Mouse (Mus musculus): ENCODE results near the gene Elmo1. TPM values are rescaled to one million over a fixed set of nuclear protein-coding genes. Genes with fewer than 3 reads are reported as not detected.

The Elmo1 gene
- polyA plus RNA-seq, 1 experiment from 2014 or later, result 49.6 TPM

DNA sequence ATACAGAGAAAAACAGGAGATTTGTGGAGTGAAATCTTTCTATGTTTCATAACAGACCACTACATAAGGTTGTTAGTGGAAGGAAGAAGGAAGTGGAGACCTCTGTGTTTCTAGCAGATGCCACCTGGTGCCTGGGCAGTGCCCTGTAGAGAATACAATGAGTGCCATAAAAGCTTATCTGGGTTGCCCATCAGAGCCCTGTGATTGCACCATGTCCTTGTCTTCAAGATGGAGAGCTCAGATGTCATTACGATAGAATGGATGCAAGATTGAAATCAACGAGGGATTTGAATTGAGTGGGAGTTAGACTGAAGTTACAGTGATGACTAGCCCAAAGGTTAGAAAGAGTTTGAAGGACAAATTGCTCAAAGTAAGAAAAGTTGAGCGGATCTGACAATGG is 252.5 kb downstream of the Elmo1 start:
- Histone ChIP-seq H3K9ac (ENCODE audit: low read depth, low read length) (no peak overlapping the region), H3K4me2 (ENCODE audit: low read length) (no peak overlapping the region), H3K27me3 (replicated peaks; ENCODE audit: control insufficient read depth, insufficient read depth, low read length) (no peaks in the 10 kb centered on the region; the same call in 1 of the 2 replicates), H3K9me3 (ENCODE audit: control insufficient read depth, low read length) (no peaks in the 10 kb centered on the region), H3K27ac (ENCODE audit: low read depth, low read length) (no peak overlapping the region), H3K4me1 (ENCODE audit: control insufficient read depth, insufficient read depth, low read depth, low read length) (no peaks in the 10 kb centered on the region), H3K4me3 (ENCODE audit: low read length) (no peak overlapping the region), H3K36me3 (ENCODE audit: control insufficient read depth, insufficient read depth, low read length) (no peaks in the 10 kb centered on the region)
- WGBS, result 96% methylated on average over 3 of the region's 3 CpGs
- no peak for ATAC-seq

DNA sequence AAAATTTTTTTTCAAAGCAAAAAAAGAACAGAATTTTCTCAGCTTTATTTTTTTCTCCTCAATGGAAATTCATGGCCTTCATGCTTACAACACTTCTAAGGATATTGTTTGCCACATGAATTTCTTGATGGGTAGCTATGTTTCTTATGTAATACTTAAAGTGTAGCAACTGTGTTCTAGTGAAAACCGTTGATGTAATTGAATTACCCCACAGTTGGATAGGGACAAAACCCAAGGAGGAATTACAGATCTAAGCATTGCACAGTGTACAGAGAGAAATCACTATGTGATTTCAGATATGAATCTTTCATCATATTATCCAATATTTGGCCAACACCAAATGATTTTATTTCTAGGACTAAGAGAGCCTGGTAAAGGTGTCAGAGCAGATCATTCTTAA is 259.4 kb downstream of the Elmo1 start:
- 72% methylated on average over 1 of the region's 1 CpGs for WGBS
- no peak overlapping the region for H3K9ac ChIP-seq (ENCODE audit: low read depth, low read length)
- no peak for ATAC-seq
- no peak overlapping the region for H3K4me2 ChIP-seq (ENCODE audit: low read length)
- no peaks in the 10 kb centered on the region for H3K27me3 ChIP-seq (replicated peaks; ENCODE audit: control insufficient read depth, insufficient read depth, low read length)
- peaks cover 8% of the 10 kb centered on the region for H3K4me1 ChIP-seq (ENCODE audit: control insufficient read depth, insufficient read depth, low read depth, low read length)
- no peak overlapping the region for H3K27ac ChIP-seq (ENCODE audit: low read depth, low read length)
- H3K36me3 ChIP-seq (ENCODE audit: control insufficient read depth, insufficient read depth, low read length), result no peaks in the 10 kb centered on the region
- H3K9me3 ChIP-seq (ENCODE audit: control insufficient read depth, low read length), result no peaks in the 10 kb centered on the region
- no peak overlapping the region for H3K4me3 ChIP-seq (ENCODE audit: low read length)

DNA sequence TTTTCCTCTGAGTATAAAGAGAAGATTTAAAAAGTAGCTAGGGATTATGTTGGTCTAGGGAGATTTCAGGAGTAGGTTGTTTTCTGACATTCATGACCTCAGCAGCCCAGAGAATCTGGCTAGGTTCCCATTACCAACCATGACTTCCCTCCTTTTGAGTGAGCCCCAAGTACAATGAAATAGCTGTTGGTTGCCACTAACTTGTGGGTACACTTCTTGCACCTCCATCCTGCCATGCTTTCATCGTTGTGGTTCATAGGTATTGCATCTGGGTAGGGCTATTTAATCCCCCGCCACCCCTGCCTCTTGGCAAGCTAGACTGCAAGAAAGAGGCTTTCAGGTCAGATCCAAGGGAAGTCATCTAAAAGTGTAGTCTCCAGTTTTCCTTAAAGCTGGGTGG is 262.2 kb downstream of the Elmo1 start:
- H3K4me1 ChIP-seq (ENCODE audit: control insufficient read depth, insufficient read depth, low read depth, low read length), result peaks cover 10% of the 10 kb centered on the region
- 95% methylated on average over 2 of the region's 2 CpGs for WGBS

DNA sequence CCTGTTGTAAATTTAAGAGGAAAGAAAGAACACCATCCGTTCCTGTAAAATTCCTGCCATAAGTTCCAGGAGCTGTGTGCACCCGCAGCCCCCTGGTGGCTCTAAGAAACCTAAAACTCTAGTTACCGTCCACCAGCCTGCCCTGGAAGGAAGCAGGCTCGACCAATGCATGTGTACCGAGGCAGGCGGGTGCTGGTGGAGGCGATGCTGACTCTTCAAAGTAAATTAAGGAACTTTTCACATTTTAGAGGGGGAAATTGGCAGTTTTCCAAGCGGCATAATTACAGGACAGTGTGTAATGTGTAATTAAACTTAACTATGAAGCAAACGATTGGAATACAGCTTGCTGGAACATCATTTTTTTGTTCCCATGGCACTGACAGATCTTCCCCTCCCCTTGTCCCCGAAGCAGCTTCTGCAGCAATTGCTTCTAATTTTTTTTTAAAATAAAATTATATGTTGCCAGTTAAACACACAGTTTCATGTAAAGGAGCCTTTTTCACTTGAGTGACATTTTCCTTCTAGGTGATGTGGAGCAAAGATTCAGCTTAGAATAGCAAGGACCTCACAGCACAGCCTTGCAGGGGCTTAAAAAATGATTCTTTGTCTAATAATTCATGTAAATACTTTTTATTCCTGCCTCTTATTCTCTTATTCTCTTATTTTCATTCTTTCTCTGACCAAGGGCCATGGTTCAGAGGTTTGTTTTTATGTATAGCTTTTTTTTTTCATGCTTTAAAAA is 263.6 kb downstream of the Elmo1 start:
- Histone ChIP-seq H3K4me1 (ENCODE audit: control insufficient read depth, insufficient read depth, low read depth, low read length) (peaks cover 10% of the 10 kb centered on the region), H3K27ac (ENCODE audit: low read depth, low read length) (peak overlapping the region; percentile 52; the same call in 1 of the 2 replicates), H3K4me3 (ENCODE audit: low read length) (no peak overlapping the region), H3K9me3 (ENCODE audit: control insufficient read depth, low read length) (no peaks in the 10 kb centered on the region), H3K27me3 (replicated peaks; ENCODE audit: control insufficient read depth, insufficient read depth, low read length) (no peaks in the 10 kb centered on the region), H3K36me3 (ENCODE audit: control insufficient read depth, insufficient read depth, low read length) (no peaks in the 10 kb centered on the region), H3K4me2 (ENCODE audit: low read length) (peak overlapping the region; percentile 18; the same call in 1 of the 2 replicates), H3K9ac (ENCODE audit: low read depth, low read length) (no peak overlapping the region)
- 20% methylated on average over 10 of the region's 10 CpGs for WGBS
- peak; percentile 72 for ATAC-seq

More for the DNA sequence above, 262.2 kb downstream of the Elmo1 start:
- Histone ChIP-seq H3K27me3 (replicated peaks; ENCODE audit: control insufficient read depth, insufficient read depth, low read length) (no peaks in the 10 kb centered on the region), H3K4me3 (ENCODE audit: low read length) (no peak overlapping the region), H3K4me2 (ENCODE audit: low read length) (no peak overlapping the region), H3K9me3 (ENCODE audit: control insufficient read depth, low read length) (no peaks in the 10 kb centered on the region), H3K36me3 (ENCODE audit: control insufficient read depth, insufficient read depth, low read length) (no peaks in the 10 kb centered on the region), H3K27ac (ENCODE audit: low read depth, low read length) (no peak overlapping the region), H3K9ac (ENCODE audit: low read depth, low read length) (no peak overlapping the region)
- no peak for ATAC-seq

DNA sequence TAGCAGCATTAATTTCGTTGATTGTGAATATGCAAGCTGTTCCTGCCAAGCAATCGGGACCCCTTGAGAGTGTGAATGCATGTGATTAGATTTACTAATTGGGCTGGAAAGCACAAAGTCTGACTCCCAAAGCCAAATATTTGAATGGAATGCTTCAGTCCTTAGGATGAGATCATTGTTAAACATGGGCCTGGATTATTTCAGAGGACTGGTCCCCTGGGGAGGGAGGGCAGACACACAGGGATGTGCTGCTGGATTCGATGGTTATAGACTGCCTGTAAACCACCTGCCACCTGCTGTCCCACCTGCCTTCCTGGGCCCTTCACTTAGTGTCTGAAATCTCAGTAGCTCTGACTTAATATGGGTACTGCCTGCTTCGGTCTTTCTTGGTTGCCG is 264.2 kb downstream of the Elmo1 start:
- ATAC-seq, result peak; percentile 79
- no peak overlapping the region for H3K9ac ChIP-seq (ENCODE audit: low read depth, low read length)
- H3K36me3 ChIP-seq (ENCODE audit: control insufficient read depth, insufficient read depth, low read length), result no peaks in the 10 kb centered on the region
- H3K27ac ChIP-seq (ENCODE audit: low read depth, low read length), result peak overlapping the region; percentile 64
- H3K27me3 ChIP-seq (replicated peaks; ENCODE audit: control insufficient read depth, insufficient read depth, low read length), result no peaks in the 10 kb centered on the region
- WGBS, result 13% methylated on average over 5 of the region's 5 CpGs
- H3K9me3 ChIP-seq (ENCODE audit: control insufficient read depth, low read length), result no peaks in the 10 kb centered on the region
- no peak overlapping the region for H3K4me2 ChIP-seq (ENCODE audit: low read length)
- no peak overlapping the region for H3K4me3 ChIP-seq (ENCODE audit: low read length)
- H3K4me1 ChIP-seq (ENCODE audit: control insufficient read depth, insufficient read depth, low read depth, low read length), result peaks cover 10% of the 10 kb centered on the region

DNA sequence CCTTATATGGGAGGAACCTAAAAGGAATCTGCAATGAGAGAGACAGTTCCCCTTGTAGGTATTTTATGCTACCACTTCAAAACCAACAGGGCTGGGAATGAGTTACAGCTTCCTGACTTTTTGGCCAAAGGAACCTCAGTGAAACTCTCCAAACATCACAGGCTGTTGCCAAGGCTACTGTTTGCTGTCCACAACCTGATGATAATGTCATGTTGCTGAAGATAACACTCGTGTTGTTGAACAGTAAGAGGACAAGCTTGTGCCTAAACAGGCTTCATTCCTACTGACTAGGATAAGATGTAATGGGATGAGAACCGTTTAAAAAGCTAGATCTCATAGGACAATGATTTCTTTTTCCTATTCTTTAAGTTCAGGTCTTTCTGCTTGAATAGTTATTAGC is 272.1 kb downstream of the Elmo1 start:
- H3K9me3 ChIP-seq (ENCODE audit: control insufficient read depth, low read length), result no peaks in the 10 kb centered on the region
- H3K4me1 ChIP-seq (ENCODE audit: control insufficient read depth, insufficient read depth, low read depth, low read length), result no peaks in the 10 kb centered on the region
- H3K4me2 ChIP-seq (ENCODE audit: low read length), result no peak overlapping the region
- ATAC-seq, result no peak
- no peaks in the 10 kb centered on the region for H3K36me3 ChIP-seq (ENCODE audit: control insufficient read depth, insufficient read depth, low read length)
- H3K27me3 ChIP-seq (replicated peaks; ENCODE audit: control insufficient read depth, insufficient read depth, low read length), result no peaks in the 10 kb centered on the region
- H3K27ac ChIP-seq (ENCODE audit: low read depth, low read length), result no peak overlapping the region
- 79% methylated on average over 2 of the region's 2 CpGs for WGBS
- no peak overlapping the region for H3K4me3 ChIP-seq (ENCODE audit: low read length)
- no peak overlapping the region for H3K9ac ChIP-seq (ENCODE audit: low read depth, low read length)

GRCm38 (mm10) chr13:20365828-20366593 is 275.6 kb downstream of the Elmo1 start:
- 51% methylated on average over 7 of the region's 7 CpGs for WGBS
- H3K27ac ChIP-seq (ENCODE audit: low read depth, low read length), result no peak overlapping the region
- H3K9ac ChIP-seq (ENCODE audit: low read depth, low read length), result no peak overlapping the region
- H3K9me3 ChIP-seq (ENCODE audit: control insufficient read depth, low read length), result no peaks in the 10 kb centered on the region
- no peaks in the 10 kb centered on the region for H3K27me3 ChIP-seq (replicated peaks; ENCODE audit: control insufficient read depth, insufficient read depth, low read length)
- H3K4me2 ChIP-seq (ENCODE audit: low read length), result no peak overlapping the region
- H3K4me1 ChIP-seq (ENCODE audit: control insufficient read depth, insufficient read depth, low read depth, low read length), result no peaks in the 10 kb centered on the region; the same call in none of the 2 replicates
- no peak overlapping the region for H3K4me3 ChIP-seq (ENCODE audit: low read length)
- no peaks in the 10 kb centered on the region for H3K36me3 ChIP-seq (ENCODE audit: control insufficient read depth, insufficient read depth, low read length)
- peak; percentile 35; the same call in 1 of the 2 replicates for ATAC-seq

GRCm38 (mm10) chr13:20370036-20370802 is 279.8 kb downstream of the Elmo1 start:
- H3K27ac ChIP-seq (ENCODE audit: low read depth, low read length), result peak overlapping the region; percentile 31; the same call in 1 of the 2 replicates
- H3K9me3 ChIP-seq (ENCODE audit: control insufficient read depth, low read length), result no peaks in the 10 kb centered on the region
- ATAC-seq, result peak; percentile 73
- no peak overlapping the region for H3K4me2 ChIP-seq (ENCODE audit: low read length)
- H3K36me3 ChIP-seq (ENCODE audit: control insufficient read depth, insufficient read depth, low read length), result no peaks in the 10 kb centered on the region
- no peak overlapping the region for H3K9ac ChIP-seq (ENCODE audit: low read depth, low read length)
- WGBS, result 61% methylated on average over 5 of the region's 5 CpGs
- no peaks in the 10 kb centered on the region; the same call in none of the 2 replicates for H3K4me1 ChIP-seq (ENCODE audit: control insufficient read depth, insufficient read depth, low read depth, low read length)
- H3K27me3 ChIP-seq (replicated peaks; ENCODE audit: control insufficient read depth, insufficient read depth, low read length), result no peaks in the 10 kb centered on the region
- no peak overlapping the region for H3K4me3 ChIP-seq (ENCODE audit: low read length)

GRCm38 (mm10) chr13:20371501-20371900 is 281.1 kb downstream of the Elmo1 start:
- Histone ChIP-seq H3K36me3 (ENCODE audit: control insufficient read depth, insufficient read depth, low read length) (no peaks in the 10 kb centered on the region), H3K9me3 (ENCODE audit: control insufficient read depth, low read length) (no peaks in the 10 kb centered on the region), H3K9ac (ENCODE audit: low read depth, low read length) (no peak overlapping the region), H3K4me2 (ENCODE audit: low read length) (no peak overlapping the region), H3K4me1 (ENCODE audit: control insufficient read depth, insufficient read depth, low read depth, low read length) (no peaks in the 10 kb centered on the region; the same call in none of the 2 replicates), H3K4me3 (ENCODE audit: low read length) (no peak overlapping the region), H3K27me3 (replicated peaks; ENCODE audit: control insufficient read depth, insufficient read depth, low read length) (no peaks in the 10 kb centered on the region), H3K27ac (ENCODE audit: low read depth, low read length) (no peak overlapping the region)
- no peak for ATAC-seq
- WGBS, result 86% methylated on average over 6 of the region's 6 CpGs

Measured in hindbrain, embryonic 16.5 days (tissue).